Mouse (Mus musculus) forebrain, embryonic 11.5 days (tissue): ENCODE measurements around the gene Mier1. TPM values are rescaled to one million over a fixed set of nuclear protein-coding genes. Genes with fewer than 3 reads are reported as not detected.

Experiments used
- ATAC-seq: fragments of 200-750 bp; cut with Nextera tagmentation; replicated peaks from 2 replicates; pipeline ENCODE4 v1.8.0; 2017; ENCODE audit warnings: moderate TSS enrichment; ENCODE audit not compliant: low FRiP score
- DNase-seq: peaks from one replicate; pipeline ENCODE4 v3.0.0-alpha.2; 2017; ENCODE audit warnings: low spot score
- H3K27ac ChIP-seq: fragments of 300-500 bp; sonication (generic); 2 replicates; pipeline ENCODE4 v1.5.1; 2014; ENCODE audit warnings: low read depth, low read length
- H3K27me3 ChIP-seq: fragments of 300-500 bp; sonication (generic); 2 replicates; pipeline ENCODE4 v1.6.1; 2014; ENCODE audit warnings: mild to moderate bottlenecking, low read length, mixed read lengths; ENCODE audit not compliant: control insufficient read depth, insufficient read depth
- H3K36me3 ChIP-seq: fragments of 300-500 bp; sonication (generic); 2 replicates; pipeline ENCODE4 v1.6.1; 2014; ENCODE audit warnings: mild to moderate bottlenecking, low read length, moderate library complexity, mixed read lengths; ENCODE audit not compliant: control insufficient read depth, insufficient read depth
- H3K4me1 ChIP-seq: fragments of 300-500 bp; sonication (generic); replicated peaks from 2 replicates; pipeline ENCODE4 v1.6.1; 2014; ENCODE audit warnings: low read length, mixed read lengths; ENCODE audit not compliant: control insufficient read depth, insufficient read depth
- H3K4me2 ChIP-seq: fragments of 300-500 bp; sonication (generic); 2 replicates; pipeline ENCODE4 v1.6.1; 2014; ENCODE audit warnings: low read depth, mild to moderate bottlenecking, low read length, moderate library complexity, mixed read lengths; ENCODE audit not compliant: severe bottlenecking
- H3K4me3 ChIP-seq: fragments of 300-500 bp; sonication (generic); 2 replicates; pipeline ENCODE4 v1.5.1; 2014; ENCODE audit warnings: low read depth, low read length
- H3K9ac ChIP-seq: fragments of 300-500 bp; sonication (generic); 2 replicates; pipeline ENCODE4 v1.6.1; 2014; ENCODE audit warnings: low read length
- H3K9me3 ChIP-seq: fragments of 300-500 bp; sonication (generic); 2 replicates; pipeline ENCODE4 v1.6.1; 2016; ENCODE audit warnings: low read length, mixed read lengths; ENCODE audit not compliant: control insufficient read depth
- WGBS: fragments of 180-500 bp; shearing (Covaris S2); extraction: QIAGEN DNeasy Blood & Tissue Kit; methylation state at CpG from one replicate; pipeline ENCODE4 v1.1.7; 2014; 5-methylcytosine and 5-hydroxymethylcytosine counted together
- polyA plus RNA-seq: library from polyadenylated mRNA; unstranded; fragments of >200 nt; fragmentation: Nextera tagmentation; extraction: Ambion mirVana; gene quantifications from 2 replicates; pipeline ENCODE4 v1.2.1, GENCODE M21; 2014

Mier1 gene
- polyA plus RNA-seq, 1 experiment from 2014 or later = 43.7 TPM

DNA sequence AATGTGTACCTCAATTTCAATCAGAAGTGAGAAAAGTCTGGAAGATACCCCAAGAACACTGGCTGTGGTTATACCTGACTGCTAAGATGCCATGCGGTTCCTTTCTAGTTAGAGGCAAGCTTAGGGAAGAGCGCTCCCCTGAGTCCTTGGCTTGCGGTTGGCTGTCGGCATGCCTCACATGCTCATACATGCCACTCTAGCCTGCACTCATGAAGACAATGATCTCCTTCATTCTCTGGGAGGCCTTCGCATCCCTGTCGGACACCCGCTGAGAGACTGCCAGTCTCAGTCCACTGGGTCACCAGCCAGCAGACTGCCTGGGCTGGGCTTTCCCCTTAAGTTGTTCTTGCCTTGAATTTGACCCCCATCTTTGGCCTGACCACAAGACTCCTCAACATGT is 59.8 kb downstream of the Mier1 start:
- H3K36me3 ChIP-seq = no peaks in the 10 kb centered on the region
- no peak overlapping the region for H3K9ac ChIP-seq
- H3K4me2 ChIP-seq = no peak overlapping the region
- no peak overlapping the region for H3K27ac ChIP-seq
- no peaks in the 10 kb centered on the region for H3K4me1 ChIP-seq
- 87% methylated on average over 7 of the region's 7 CpGs for WGBS
- H3K4me3 ChIP-seq = no peak overlapping the region
- ATAC-seq (no peak), DNase-seq (no peak)
- H3K9me3 ChIP-seq = no peaks in the 10 kb centered on the region
- no peaks in the 10 kb centered on the region for H3K27me3 ChIP-seq

DNA sequence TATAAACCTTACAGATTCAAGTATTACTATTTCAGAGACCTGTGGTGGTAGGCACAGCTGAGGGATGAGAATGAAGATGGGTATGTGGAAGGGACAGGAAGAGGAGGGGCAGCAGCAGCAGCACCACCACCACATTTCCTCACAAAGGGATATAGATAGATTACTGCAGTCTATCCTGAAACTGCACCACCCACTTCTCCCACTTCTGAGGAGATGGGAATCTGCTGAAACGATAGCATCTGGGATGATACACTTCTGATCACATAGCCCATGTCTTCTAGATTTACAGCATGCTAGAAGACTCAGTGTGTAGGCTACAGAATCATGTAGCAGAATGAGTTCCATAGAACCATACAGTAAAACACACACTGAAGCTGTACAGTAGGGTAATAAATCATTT is 63.5 kb downstream of the Mier1 start:
- Histone ChIP-seq H3K27ac (no peak overlapping the region), H3K9me3 (no peaks in the 10 kb centered on the region), H3K27me3 (no peaks in the 10 kb centered on the region), H3K36me3 (no peaks in the 10 kb centered on the region), H3K9ac (no peak overlapping the region), H3K4me2 (no peak overlapping the region), H3K4me3 (no peak overlapping the region), H3K4me1 (no peaks in the 10 kb centered on the region; the same call in 1 of the 2 replicates)
- 94% methylated on average over 1 of the region's 1 CpGs for WGBS
- ATAC-seq (no peak), DNase-seq (no peak)

DNA sequence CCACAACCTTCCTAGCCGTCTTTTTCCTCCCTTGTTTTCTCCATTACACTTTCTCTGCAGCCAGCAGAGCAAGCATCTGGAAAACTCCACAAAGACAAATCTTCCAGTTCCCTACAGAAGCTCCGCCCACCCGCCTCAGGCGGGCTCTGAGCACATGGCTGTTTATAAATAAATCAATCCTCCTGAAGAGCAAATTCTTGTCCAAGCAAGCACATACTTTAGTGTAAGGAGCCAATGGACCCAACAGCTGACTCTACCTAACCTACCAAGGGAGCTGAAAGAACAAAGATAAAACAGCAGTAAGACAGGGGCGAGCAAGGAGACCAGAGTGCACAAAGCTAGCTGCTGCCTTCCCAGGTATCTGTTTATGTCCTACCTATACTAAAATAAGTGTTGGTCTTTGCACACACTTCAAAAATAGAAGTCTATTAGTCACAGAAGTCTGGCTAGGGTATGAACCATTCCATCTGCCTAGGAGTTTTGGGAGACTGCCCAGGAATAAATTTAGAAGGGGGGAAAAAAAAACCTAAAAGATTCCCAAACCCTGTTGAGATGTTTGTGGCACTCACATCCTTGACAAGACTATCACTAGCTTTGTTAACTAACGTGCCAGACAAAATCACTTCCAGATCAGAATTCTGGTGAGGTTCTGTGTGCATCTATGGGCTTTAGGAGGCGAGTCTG is 64.6 kb downstream of the Mier1 start:
- Histone ChIP-seq H3K36me3 (no peaks in the 10 kb centered on the region), H3K4me3 (no peak overlapping the region), H3K9ac (no peak overlapping the region), H3K27ac (no peak overlapping the region), H3K27me3 (no peaks in the 10 kb centered on the region), H3K9me3 (no peaks in the 10 kb centered on the region), H3K4me1 (no peaks in the 10 kb centered on the region; the same call in 1 of the 2 replicates), H3K4me2 (no peak overlapping the region)
- no peak for ATAC-seq
- DNase-seq = no peak
- 90% methylated on average over 7 of the region's 7 CpGs for WGBS

DNA sequence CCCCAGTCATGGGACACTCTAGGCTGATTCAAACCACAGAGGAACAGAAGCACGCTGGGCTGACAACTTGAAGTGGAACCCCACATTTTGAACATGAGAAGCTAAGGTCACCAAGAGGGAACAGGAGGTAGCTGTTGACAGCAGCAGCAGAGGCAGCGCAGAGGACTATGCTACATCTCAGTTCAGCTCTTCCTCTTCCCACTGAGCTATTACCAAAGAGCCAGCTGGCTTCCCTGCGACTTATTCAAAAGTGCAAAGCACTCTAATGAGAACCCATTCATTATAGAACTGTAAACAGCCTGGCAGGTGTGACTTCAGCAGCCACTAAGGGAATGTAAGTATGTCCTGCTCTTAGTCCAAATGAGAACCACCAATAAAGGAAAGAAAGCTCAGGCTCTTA is 65.4 kb downstream of the Mier1 start:
- 66% methylated on average over 3 of the region's 3 CpGs for WGBS
- DNase-seq = no peak
- ATAC-seq = no peak
- Histone ChIP-seq H3K4me1 (no peaks in the 10 kb centered on the region; the same call in 1 of the 2 replicates), H3K4me2 (no peak overlapping the region), H3K9ac (no peak overlapping the region), H3K9me3 (no peaks in the 10 kb centered on the region), H3K4me3 (no peak overlapping the region), H3K27me3 (no peaks in the 10 kb centered on the region), H3K27ac (no peak overlapping the region), H3K36me3 (no peaks in the 10 kb centered on the region)

DNA sequence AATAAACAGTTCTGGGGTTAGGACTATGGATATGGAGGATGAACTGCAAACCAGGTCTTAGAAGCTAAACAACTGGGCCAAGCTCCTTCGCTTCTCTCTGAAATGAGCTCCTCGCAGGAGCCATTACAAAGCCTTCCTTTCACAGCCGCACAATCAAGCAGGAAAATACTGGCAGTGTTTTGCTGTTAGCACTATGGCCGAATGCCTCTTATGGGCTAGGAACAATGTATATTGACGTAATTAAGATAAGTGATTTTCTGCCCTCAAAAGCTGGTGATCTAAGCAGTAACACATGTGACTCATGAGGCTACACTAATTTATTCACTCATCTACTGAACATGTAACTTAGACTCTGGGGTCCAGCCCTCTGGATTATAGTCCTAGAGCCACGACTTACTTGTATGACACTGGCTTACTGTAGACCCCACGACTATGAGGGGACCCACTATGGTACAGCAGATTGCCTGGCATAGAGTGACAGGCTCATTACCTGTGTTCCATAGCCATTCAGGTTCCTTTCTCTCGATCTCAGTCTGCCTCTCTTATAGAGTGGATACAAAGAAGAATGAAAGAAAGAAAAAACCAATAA is 66.2 kb downstream of the Mier1 start:
- Histone ChIP-seq H3K9ac (no peak overlapping the region), H3K9me3 (no peaks in the 10 kb centered on the region), H3K27me3 (no peaks in the 10 kb centered on the region), H3K27ac (no peak overlapping the region), H3K4me2 (no peak overlapping the region), H3K4me3 (no peak overlapping the region), H3K4me1 (no peaks in the 10 kb centered on the region; the same call in 1 of the 2 replicates), H3K36me3 (no peaks in the 10 kb centered on the region; the same call in 1 of the 2 replicates)
- ATAC-seq (no peak), DNase-seq (no peak)
- 47% methylated on average over 8 of the region's 8 CpGs for WGBS

DNA sequence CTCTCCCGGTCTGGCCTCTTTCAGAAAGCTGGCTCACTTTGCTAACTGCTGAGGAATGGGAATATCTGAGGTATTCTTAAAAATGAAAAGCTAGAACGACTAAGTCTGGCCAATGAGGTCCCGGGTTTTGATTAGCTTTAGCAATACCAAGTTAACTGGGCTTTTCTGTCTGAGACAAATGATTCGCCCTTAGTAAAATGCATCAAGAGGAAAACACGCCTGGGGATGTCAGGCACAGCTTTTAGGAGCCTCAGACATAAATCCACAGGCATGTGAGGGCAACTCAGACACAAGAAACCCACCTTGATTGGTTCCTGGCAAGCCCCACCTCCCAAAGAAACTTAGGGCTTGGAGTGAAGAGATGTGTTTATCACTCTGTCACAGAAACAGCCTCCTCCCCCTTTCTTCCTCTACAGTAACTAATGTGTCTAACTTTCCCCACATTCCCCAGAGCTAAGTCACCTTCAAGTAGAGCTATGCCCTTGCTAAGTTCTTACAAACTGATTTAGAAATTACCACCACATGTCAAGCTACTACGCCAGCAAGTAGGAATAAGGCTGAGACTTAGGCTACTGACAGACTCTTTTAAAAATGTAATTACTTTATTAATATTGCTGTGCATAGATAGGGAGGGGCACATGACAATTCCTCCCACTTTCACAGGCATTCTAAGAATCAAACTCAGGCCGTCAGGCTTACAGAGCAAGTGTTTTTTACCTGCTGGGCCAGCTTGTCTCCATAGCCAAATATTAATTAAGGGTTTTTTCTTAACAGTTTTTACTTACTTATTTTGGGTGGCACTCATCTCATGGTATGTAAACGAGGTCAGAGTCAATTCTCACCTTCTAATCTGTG is 74.8 kb downstream of the Mier1 start:
- Histone ChIP-seq H3K36me3 (no peaks in the 10 kb centered on the region; the same call in 1 of the 2 replicates), H3K9ac (no peak overlapping the region), H3K9me3 (no peaks in the 10 kb centered on the region; the same call in 1 of the 2 replicates), H3K27me3 (no peaks in the 10 kb centered on the region), H3K4me1 (no peaks in the 10 kb centered on the region), H3K4me3 (no peak overlapping the region), H3K27ac (no peak overlapping the region), H3K4me2 (no peak overlapping the region)
- ATAC-seq (no peak), DNase-seq (no peak)
- WGBS = 88% methylated on average over 8 of the region's 8 CpGs

DNA sequence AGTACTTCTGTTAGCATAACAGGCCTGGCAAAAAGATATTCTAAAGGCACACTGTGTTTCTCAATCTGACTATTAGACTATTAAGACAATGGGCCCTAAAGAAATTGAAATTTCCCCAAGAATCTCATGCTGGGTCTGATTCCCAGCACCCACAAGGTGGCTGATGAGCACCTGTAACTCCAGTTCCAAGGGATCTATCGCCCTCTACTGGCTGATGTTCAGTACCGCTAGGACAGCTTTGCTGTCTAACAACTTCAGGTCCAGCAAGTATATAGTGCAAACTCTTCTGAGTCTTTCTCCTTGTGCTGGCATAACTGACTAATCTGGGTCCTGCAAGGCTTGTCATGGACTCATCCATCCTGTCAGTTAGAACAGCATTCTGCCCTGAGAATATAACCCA is 78.2 kb downstream of the Mier1 start:
- H3K4me2 ChIP-seq = no peak overlapping the region
- DNase-seq (no peak), ATAC-seq (no peak)
- H3K4me3 ChIP-seq = no peak overlapping the region
- no peaks in the 10 kb centered on the region for H3K27me3 ChIP-seq
- no peak overlapping the region for H3K9ac ChIP-seq
- no peaks in the 10 kb centered on the region; the same call in 1 of the 2 replicates for H3K36me3 ChIP-seq
- no peaks in the 10 kb centered on the region for H3K4me1 ChIP-seq
- H3K9me3 ChIP-seq = no peaks in the 10 kb centered on the region; the same call in 1 of the 2 replicates
- WGBS = 87% methylated on average over 2 of the region's 2 CpGs
- H3K27ac ChIP-seq = no peak overlapping the region

DNA sequence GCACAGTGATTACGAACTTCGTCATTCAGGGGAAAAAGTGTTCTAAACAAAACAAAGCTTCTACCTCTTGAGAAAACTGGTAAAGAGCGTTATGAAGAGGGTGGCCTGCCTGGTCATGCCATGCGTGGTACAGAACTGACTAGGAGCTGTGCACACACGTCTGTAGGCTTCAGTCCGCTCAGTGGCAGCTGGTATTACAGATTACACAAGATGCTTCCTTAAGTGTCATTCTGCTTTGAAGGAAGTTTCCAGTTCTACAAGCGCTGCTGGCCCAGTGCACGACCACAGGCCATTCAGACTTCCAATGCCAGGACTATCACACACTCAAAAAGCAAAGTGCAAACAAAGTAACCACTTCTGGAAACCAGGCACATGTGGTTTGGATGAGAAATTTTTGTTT is 83.2 kb downstream of the Mier1 start:
- 89% methylated on average over 8 of the region's 8 CpGs for WGBS
- no peak overlapping the region for H3K9ac ChIP-seq
- ATAC-seq = no peak
- H3K36me3 ChIP-seq = no peaks in the 10 kb centered on the region
- no peaks in the 10 kb centered on the region for H3K27me3 ChIP-seq
- no peaks in the 10 kb centered on the region; the same call in 1 of the 2 replicates for H3K9me3 ChIP-seq
- DNase-seq = no peak
- no peaks in the 10 kb centered on the region for H3K4me1 ChIP-seq
- H3K4me3 ChIP-seq = no peak overlapping the region
- H3K4me2 ChIP-seq = no peak overlapping the region
- H3K27ac ChIP-seq = no peak overlapping the region
